Mouse (Mus musculus): ENCODE measurements around the gene Hist1h2bk.
"Not testable (repeated sequence)": the region's sequence is repeated elsewhere in the genome, so short reads cannot be mapped to it uniquely, and the experiment has no call there.

The Hist1h2bk gene

DNA sequence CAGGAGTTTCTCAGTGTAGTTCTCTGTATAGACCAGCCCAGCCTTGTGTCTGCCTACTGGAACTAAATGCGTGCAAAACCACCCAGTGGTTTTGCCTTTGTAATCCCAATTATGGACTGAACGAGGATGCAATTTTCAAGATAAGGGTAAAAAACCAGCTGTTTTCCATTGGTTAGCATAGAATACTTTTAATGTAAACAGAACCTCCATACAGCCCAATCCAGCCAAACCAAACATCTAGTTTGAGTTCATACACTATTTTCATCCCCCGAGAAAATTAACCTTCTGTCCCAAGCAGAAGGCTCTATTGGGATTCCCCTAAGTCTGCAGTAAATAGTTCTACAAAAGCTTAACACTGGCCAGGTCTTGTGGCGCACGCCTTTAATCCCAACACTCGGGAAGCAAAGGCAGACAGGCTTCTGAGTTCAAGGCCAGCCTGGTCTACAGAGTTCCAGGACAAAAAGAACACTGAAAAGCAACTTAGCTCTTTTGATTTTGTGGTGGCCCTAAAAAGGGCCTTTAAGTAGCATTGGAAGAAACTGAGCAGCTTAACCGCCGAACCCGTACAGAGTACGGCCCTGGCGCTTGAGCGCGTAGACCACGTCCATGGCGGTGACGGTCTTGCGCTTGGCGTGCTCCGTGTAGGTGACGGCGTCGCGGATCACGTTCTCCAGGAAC, 4.9 kb downstream of the Hist1h2bk start:
- peak; percentile 54 for DNase-seq (ENCODE audit: low spot score)

DNA sequence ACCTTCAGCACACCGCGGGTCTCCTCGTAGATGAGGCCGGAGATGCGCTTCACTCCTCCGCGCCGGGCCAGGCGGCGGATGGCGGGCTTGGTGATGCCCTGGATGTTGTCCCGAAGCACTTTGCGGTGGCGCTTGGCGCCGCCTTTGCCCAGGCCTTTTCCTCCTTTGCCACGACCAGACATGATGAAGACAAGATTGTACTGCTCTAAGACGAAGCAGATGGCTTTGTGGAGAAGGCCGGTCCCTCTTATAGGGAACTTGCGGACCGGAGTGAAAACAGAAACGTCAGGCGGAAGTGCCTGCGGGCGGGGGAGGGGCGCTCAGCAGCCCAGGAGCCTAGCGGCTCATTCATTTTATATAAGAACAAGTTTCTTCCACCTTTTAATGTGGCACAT, 5.5 kb downstream of the Hist1h2bk start, which contains the start of gene Hist1h4i:
Hist1h4i (minus strand) TSS at position 221 of the 395 bp plus-strand sequence.
- peak; percentile 91 for DNase-seq (ENCODE audit: low spot score)

DNA sequence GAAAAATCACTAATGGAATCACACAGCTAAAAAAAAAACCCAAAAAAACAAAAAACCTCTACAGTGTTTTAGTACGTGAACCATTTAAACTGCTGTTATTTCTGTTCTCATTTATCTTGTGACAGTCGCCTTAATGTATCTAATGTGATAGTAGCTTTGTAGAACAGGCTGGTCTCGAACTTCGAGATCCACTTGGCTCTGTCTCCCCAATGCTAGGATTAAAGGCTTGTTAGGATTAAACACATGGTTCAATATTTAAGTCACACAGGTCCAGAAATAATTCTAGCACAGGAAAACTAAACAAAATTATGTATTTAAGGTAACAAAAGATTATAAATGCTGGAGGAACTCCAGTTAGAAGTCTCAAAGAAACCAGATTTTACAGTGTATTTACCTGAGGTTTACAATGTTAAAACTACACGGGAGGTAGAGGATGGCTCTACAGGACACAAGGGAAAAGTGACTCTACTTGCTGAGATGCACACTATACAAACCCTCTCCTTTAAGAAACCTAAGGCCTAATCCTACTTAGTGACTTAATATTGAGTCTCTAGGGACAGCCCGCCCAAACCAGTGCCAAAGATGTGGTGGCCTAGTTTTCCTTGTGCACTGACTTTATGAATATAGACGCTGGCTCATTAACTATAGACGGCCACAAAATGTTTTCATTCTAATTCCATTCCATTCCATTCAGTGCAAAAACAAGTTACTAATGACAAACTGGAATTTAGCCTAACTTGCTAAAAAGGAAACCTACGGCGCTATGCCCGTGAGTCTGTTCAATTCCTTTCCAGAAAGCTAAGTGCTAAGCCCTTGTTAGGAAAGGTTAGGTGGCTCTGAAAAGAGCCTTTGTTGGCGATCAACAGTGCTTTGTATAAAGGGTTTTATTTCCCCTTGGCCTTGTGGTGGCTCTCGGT, 6.2 kb downstream of the Hist1h2bk start:
- DNase-seq (ENCODE audit: low spot score): peak; percentile 51

DNA sequence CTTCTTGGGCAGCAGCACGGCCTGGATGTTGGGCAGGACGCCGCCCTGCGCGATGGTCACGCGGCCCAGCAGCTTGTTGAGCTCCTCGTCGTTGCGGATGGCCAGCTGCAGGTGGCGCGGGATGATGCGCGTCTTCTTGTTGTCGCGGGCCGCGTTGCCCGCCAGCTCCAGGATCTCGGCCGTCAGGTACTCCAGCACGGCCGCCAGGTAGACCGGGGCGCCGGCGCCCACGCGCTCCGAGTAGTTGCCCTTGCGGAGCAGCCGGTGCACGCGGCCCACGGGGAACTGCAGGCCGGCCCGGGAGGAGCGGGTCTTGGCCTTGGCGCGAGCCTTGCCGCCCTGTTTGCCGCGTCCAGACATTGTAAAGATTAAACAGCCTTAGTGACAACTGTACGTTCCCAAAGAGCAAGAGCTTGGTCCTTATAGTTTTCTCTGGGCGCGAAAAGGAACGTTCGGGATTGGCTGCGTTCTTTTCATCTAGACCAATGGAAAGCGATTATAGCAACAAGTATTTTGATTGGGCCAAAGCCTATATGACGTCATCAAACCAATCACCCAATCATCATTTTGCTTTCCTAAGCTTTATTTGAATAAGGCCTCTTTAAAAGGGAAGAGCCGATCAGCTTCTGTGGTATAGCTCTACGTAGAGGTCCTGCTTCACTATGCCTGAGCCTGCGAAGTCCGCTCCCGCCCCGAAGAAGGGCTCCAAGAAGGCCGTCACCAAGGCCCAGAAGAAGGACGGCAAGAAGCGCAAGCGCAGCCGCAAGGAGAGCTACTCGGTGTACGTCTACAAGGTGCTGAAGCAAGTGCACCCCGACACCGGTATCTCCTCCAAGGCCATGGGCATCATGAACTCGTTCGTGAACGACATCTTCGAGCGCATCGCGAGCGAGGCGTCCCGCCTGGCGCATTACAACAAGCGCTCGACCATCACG, 7.2 kb downstream of the Hist1h2bk start, which contains the start of the genes Hist1h2ag and Hist1h2bj:
Hist1h2ag (minus strand) TSS at position 377 of the 935 bp plus-strand sequence.
Hist1h2bj (plus strand) TSS at position 647 of the 935 bp plus-strand sequence.
- peak; percentile 97 for DNase-seq (ENCODE audit: low spot score)

DNA sequence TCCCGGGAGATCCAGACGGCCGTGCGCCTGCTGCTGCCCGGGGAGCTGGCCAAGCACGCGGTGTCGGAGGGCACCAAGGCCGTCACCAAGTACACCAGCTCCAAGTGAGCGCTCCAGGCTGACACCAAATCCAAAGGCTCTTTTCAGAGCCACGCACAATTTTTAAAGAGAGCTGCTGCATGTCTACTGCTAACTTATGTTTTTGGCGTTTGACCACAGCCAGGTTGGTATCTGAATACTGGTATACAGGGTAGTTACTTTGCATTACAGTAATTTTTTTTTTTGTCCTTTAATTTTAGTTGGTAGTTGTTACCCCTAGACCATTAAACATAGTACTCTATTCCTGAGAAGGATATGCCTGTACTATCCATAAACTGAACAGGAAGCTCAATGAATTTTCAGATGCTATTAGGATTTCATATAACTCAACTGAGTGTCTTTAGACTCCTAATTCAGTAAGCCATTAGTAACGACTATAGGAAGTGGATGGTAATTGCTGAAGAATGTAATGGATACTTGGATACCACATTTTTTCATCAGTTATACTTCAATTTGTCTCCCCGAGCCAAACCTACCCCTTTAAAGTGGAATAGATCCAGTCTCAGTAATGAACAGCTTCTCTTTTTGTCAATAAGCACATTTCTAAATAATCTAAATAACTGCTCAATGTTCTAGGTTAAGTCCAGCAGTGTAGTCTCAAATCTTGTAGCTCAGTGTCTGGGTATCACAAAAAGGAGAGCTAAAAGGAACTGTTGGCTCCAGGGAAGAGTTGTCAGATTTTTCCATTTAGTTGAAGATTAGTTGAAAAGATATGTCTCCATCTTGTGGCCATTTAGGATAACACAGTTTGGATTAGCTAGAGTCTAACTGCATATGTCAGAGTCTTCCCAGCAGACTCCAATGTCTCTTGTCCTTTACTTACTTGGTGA, 8.1 kb downstream of the Hist1h2bk start:
- DNase-seq (ENCODE audit: low spot score): peak; percentile 83

DNA sequence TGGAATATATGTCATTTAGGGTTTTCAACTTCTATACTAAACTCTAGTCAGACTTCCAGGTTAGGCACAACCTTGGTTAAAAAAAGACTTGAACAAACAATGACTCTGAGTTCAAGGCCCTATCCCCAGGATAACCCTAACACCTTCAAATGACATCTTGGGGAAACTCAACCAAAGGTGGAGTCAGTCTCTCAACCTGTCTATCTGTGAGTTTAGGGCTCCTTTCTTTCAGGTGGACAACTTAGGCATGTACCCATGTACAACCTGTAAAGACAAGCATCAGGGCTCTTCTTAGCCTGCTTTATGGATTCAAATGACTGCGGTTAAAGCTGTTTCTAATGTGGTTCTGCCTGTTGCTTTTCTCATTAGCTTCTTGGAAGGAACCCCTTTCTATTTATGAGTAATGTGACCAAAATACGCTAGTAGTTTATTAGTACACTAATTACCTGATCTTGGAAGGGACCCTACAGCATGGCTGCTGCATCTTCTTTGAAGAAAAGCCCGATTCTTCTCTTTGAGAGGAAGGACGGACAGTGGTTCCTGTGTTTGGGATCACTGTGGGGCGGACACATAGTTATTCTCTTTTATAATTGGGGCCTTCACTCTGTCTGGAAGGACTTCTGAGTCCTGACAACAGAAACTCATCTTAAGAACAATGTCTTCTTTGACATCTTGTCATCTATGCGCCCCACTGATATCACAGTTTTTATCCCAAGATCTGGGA, 8.9 kb downstream of the Hist1h2bk start:
- DNase-seq (ENCODE audit: low spot score): no peak

DNA sequence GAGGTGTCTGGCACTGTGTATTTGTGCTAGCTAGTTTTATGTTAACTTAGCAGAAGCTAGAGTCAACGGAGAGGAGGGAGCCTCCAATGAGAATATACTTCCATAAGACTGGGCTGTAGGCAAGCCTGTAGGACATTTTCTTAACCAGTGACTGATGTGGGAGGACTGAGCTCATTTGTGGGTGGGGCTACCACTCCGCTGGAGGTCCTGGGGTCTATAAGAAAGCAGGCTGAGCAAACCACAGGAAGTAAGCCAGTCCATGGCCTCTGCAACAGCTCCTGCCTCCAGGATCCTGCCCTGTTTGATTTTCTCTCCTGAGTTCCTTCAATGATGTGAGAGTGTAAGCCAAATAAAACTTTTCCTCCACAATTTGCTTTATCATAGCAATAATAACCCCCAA, 9.6 kb downstream of the Hist1h2bk start:
- no peak for DNase-seq (ENCODE audit: low spot score)

DNA sequence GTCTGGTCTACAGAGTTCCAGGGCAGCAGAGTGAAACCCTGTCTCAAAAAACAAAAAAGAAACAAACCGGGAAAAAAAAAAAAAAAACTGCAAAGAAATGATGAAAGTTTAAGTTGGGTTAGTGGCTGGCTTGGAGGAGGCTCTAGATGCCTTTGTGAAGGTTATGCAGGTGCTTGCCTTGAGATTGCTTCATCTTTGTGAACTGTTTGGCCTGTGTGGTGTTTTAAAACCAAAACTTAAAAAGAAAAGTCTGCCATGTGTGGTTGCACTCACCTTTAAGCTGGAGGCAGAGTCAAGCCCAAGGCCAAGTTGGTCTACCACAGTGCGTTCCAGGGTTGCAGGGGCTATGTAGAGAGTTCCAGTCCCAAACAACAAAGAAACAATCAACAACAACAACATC, 13.4 kb downstream of the Hist1h2bk start:
- no peak for DNase-seq (ENCODE audit: low spot score)

DNA sequence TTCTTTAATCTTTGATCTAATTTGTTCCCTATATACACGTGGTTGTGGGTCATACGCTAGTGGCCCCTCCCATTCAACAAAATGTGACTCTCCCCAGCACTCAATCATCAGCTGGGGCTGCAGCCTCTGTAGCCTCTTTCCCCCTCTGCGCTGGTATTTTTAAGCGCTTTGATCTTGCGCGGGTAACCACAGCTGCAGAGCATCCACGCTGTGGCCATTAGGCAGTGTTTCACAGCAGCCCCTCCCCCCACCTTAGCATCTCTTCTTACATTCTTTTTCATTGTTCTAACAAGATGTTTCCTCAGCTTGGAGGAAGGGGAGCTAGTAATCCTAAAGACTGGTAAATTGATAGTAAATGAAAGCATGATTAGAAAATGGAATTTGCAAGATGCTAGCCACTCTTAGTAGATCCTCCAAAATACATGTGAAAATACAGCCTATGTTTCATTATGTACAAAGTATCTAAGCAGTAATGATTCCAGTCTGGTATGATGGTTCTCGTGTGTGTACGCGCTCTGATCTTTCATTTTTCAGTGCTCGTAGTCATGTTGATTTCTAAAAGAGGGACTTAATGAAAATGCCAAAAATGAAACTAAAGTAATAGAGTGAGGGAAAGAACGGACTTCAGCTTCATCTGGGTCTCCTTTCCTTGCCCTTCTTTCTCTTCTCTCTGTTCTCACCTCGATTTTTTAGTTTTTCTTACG, 14.2 kb downstream of the Hist1h2bk start:
- peak; percentile 71 for DNase-seq (ENCODE audit: low spot score)

DNA sequence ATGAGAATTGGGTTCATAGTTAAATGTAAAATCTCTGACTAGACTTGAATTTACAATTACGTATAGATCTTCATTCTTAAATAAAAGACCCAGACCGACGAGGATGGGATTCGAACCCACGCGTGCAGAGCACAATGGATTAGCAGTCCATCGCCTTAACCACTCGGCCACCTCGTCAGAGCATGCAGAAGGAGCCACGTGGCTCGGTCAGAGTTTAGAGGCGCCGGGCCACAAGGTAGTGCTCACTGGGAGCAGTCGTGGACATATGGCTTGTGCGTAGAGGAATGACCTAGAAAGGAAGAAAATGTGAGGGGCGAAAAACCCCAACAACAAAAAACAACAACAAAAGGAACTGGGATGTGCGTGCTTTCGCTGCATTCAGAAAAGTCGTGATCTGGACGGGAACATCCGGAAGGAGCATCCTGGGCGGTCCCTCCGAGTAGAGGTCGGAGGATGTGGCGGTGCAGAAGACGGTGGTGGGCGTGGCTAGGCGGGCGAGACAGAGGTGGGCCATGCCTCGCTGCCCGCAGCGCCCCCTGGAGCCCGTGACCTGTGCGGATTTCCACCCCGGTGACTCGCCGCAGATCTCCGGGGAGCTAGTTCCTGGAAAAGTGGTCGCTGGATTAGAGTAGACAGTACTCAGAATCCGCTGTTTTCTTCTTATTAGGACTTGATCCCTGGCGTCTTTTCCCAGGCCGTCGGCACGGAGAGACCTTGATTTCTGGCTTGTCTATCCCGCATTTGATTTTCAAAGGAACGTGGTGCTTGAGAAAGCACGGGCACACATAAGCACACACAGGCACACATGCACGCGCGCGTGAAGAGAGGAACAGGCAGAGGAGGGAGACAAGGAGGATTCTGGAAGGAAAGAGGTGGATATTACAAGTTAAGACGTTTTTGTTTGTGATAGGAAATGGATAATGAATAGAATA, 15.2 kb downstream of the Hist1h2bk start:
- DNase-seq (ENCODE audit: low spot score): peak; percentile 95

DNA sequence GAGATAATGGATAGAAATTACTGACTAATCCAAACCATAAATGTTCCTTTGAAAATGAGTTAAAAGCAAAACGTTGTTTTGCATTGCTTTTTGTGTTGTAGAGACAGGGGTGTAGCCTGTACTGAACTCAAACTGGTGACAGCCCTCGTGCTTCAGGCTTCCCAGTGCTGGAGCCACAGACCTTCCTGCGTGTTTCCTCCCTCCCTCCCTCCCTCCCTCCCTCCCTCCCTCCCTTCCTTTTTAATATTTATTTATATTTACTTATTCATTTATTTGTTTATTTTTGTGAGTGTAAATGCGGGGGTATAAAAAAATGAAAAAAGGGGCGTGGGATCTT, 15.8 kb downstream of the Hist1h2bk start:
- DNase-seq (ENCODE audit: low spot score): peak; percentile 32

DNA sequence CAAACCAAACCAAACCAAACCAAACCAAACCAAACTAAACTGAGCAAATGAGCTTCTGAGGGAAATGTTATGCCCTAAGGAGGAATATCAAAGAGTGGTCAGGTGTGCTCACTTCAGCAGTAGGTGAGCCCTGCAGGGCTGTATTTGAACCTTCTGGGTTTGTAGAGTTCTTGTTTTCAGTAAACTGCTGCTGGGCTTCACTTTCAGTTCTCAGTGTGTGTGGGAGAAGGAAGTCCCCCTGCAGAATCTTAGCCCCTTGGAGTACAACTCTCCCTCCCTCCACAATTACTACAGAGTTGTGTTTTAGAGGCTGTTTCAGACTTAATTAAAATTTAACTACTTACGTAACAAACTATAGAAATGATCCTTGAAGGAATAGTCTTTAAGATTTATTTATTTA, 18.1 kb downstream of the Hist1h2bk start:
- DNase-seq (ENCODE audit: low spot score): no peak

DNA sequence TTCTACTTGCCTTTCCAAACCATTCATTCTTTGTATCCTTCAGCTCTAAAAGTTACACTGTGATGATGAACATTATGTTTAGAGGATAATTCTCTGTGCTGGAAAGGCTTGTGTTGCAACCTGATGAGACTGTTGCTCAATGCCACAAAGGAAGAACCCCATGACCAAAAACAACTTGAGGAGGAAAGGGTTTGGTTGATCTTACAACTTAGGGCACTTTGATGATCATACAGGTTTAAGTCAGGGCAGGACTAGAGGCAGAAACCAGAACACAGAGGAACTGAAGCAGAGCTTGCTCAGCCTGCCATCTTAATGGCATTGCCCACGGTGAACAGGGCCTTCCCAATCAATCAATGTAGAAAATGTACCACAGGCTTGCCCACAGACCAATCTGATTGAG, 25.8 kb downstream of the Hist1h2bk start:
- no peak for DNase-seq (ENCODE audit: low spot score)

DNA sequence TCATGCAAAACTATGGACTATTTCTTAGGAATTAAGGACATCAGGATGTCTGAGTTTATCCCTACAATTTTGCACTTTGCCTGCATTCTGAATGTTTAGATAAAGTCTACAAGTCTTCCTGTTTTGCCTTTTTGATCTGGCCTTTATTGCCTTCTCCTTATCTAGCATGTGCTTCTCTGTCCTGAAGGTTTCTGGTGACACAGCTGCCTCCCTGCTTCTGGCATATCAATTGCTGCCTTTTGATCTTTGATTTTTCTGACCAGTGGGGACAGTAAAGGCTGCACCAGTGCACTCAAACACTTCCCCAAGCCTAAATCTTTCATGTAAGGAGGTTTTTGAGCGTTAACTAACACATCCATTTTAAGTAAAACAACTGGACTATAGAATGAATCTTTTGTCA, 27.8 kb downstream of the Hist1h2bk start:
- DNase-seq (ENCODE audit: low spot score): no peak

DNA sequence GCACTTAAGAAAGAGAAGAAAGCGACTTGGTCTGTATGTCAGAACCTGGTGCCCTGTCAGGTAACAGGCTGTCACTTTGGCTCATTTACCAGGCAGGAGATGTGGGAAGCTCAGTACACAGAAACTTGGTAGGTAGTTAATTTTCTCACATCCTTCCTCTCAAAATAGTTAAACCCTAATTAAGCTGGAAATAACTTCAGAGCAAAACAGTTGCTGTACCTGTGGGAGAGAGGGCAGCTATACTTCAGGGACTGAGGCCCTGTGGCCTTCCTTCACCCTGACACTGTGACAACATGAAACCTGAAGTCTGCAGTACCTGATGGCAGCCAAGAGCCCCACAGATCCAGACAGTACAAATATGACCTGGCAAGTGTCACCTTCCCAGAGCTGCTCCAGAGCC, 48.5 kb downstream of the Hist1h2bk start, which contains the start of gene Vmn1r188:
Vmn1r188 (plus strand) TSS at position 301 of the 400 bp plus-strand sequence.
- not testable (repeated sequence) for DNase-seq (ENCODE audit: low spot score)

Data from MN1 (cell line).